Mouse (Mus musculus) cerebellum, adult 9-11 months (tissue): ENCODE results near the gene Abcb6.
A peak's percentile ranks its signal among the peaks of the same experiment; 100 is the strongest.

Experiments used
- DNase-seq: peaks from one replicate; pipeline ENCODE4 v3.0.0; 2022

Gene Abcb6

DNA sequence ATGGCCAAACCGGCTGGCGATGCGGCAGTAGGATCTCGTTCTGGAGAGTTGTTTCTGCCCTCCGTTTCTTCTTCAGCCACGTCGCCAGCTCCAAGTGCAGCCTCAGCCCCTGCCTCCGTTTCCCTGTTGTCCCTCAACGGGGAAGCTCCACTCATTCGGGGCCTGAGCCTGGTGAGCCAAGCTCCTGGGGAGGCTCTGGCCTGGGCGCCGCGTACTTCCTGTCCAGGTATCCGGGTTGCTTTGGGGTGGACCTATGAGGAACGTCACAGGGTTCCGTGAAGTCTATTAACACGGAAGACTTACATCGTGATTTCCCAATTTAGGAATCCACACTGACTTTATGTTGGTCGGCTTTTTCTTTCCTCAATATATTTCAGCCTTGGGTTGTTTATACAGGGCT is 12.3 kb upstream of the Abcb6 start:
- peak; percentile 59 for DNase-seq

DNA sequence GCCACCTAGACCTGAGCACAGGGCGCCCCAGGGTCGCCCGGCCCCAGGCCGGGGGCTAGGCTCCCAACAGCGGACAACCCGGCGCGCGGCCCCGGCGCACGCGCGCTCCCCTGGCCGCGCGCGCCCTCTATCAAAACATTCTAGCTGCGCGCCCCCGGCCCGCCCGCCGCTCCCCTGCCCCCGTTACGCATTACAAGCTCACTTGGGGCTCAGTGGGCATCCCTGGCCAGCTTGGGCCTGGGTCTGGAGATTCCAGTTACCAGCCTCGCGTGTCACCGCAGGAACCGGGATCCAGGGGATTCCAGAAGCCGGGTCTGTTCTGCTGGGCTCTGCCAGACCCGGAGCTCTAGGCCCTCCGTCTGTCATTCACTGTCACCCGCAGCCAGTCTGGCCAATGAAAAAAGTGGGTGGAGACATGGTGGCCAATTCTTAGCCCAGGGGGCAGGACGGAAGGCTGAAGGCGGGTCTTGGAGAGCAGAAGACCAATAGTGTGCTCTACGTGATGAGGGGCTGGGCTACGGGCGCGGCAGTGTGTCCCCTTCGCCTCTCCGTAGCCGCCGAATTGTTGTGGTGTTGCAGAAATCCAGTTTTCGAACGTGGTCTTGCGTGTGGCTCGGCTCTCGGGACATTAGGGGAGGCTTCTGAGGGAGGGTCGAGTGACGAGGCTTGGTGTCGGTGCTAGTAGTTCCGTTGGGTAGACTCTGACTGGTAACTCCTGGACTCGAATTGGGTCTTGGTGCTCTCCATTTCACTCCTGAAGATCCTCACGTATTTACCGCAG is 11.6 kb upstream of the Abcb6 start, which contains the start of the genes Ankzf1 and Atg9a:
Gene Ankzf1, plus strand, starts transcription at position 530 of the 781 bp plus-strand sequence.
Gene Atg9a, minus strand, starts transcription at position 575 of the 781 bp plus-strand sequence.
- peak; percentile 99 for DNase-seq

DNA sequence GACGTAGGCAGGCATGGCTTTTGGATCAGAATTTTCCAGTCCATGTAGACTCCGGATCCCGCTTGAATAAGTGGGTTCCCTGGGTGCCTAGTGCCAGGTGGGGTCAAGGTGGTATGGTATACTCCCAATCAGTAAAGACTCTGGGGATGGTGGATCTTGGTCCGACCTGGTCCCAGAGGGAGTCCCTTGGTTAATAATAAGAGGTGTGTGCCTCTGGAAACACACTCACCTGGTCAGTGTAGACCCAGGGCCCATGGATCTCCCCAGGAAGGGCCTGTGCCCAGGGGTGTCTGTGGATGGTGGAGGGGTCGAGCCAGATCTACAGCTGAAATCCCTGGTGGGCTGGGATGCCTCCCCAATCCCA is 11.0 kb upstream of the Abcb6 start:
- no peak for DNase-seq

DNA sequence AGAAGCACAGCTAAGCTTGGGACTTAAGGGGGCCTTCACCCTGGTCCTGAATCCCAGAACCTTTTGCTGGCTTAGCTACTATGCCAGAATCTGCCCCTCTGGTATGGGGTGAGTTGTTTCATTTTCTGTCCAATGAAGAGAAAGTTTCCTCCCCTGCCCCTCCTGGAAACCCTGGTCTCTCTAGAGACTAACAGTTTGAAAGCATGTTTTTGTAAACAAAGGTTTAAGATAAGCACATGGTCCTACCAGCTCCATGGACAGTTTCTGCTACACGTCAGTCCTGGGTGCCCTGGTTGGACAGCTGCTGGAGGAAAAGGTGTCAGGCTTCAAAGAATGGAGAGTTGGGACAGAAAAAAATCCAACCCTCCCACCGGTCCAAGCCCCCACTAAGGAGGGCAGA is 10.4 kb upstream of the Abcb6 start:
- no peak for DNase-seq

DNA sequence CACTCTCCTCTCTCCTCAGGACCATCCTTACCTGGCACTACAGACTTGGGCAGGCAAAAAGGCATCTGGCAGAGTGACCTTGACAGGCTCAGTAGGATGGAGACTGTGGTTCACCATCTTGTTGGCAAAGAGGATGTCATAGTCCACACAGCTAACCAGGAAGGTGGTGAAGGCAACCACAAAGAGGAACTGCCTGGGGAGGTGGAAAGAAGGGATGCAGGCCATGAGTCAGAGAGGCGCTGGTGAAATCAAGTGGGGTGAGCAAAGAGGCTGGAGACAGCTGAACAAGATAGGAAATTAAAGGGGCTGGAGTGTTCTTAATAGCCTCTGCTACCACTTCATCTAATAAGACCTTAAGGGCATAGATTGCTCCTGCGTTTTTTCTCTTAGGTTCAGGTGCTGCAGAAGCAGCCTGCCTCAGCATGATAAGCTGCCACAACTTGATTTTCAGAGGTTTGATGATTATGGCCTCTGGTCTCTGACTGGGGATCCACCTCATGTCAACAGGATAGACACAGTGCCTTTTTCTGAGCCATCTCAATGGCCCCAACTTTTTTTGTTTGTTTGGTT is 7.8 kb upstream of the Abcb6 start:
- DNase-seq, result no peak

DNA sequence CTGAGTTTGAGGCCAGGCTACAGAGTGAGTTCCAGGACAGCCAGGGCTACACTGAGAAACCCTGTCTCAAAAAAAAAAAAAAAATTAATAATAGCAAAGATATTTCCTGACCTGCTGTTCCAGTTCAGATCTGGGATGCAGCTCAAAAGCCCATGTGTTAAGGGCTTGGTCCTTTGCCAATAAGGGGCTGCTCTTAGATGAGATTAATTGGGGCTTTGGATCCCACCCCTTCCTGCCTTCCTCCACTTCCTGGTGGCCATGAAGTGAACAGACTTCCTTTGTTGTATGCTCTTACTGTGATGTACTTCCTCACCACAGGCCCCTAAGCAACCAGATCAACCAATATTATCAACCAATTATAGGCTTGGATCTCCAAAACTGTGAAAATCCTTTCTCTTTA is 6.9 kb upstream of the Abcb6 start:
- no peak for DNase-seq

DNA sequence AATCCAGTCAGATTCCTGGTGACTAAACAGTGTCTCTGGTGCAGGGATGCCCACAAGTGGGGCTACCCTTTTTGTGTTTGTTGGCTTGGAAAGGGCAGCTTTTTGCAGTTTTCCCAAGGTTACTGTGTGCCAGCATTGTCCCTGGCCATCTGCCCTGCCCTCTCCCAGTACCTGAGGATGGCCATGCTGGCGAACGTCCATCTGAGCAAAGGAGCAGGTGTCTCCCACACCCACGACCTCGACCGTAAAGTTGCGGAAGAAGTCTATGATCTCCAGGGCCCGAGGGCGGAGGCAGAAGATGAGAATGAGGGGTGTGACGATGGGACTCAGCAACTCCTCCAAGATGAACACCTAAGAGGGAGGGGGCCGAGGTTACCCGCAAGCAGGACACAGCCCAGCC is 5.3 kb upstream of the Abcb6 start:
- peak; percentile 57 for DNase-seq

DNA sequence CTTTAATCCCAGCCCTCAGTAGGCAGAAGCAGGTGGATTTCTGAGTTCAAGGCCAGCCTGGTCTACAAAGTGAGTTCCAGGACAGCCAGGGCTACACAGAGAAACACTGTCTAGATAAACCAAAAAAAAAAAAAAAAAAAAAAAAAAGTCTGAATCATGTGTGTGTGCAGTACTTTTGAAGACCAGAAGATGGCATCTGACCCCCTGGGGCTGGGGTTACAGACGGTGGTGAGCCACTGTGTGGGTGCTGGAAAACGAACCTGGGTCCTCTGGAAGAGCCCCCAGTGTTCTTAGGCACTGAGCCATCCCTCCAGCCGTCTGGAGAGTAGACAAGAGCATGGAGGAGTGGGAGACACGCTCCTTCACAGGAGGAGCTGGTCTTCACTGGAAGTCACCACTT is 2.0 kb upstream of the Abcb6 start:
- no peak for DNase-seq

DNA sequence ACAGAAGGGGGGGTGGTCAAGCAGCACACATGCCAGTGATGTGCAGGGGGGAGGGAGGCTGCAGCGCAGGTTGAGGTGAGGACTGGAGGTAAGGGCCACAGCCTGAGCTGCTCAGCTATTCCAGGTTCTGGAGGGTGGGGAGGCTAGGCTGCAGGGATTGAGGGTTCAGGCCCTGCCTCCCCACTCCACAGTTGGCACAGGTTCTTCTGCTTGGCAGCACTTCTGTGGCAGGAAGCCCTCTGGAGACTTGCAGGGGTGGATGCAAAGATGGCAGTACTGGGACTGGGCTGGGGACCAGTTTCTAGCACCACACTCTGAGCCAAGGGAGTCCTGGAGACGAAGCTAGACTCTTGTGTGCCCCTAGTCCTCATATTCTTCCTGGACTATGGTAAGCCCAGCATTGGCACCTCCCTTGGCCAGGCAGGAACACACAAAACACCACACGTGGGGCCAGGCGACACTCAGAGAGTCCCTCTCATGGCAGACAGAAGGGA is 1.2 kb upstream of the Abcb6 start:
- DNase-seq, result peak; percentile 47

DNA sequence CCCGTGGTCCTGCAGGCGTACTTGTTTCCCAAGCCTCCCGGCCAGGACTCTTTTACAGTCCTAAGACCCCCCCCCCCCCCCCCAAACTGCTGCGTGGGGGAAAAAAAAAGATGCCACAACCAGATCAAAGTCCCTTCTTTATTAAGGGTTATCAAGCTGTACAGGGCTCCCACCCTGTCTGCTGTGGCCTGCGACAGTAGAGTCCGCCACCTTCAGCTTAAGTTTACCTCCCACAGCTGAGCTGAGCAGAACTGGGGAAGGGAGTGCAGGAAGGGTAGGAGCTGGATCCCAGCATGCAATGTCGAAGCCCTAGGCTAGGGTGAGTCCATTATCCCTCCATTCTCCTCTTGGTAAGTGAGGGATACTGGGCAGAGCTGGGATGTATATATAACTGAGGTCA is 549 bp upstream of the Abcb6 start:
- no peak for DNase-seq

DNA sequence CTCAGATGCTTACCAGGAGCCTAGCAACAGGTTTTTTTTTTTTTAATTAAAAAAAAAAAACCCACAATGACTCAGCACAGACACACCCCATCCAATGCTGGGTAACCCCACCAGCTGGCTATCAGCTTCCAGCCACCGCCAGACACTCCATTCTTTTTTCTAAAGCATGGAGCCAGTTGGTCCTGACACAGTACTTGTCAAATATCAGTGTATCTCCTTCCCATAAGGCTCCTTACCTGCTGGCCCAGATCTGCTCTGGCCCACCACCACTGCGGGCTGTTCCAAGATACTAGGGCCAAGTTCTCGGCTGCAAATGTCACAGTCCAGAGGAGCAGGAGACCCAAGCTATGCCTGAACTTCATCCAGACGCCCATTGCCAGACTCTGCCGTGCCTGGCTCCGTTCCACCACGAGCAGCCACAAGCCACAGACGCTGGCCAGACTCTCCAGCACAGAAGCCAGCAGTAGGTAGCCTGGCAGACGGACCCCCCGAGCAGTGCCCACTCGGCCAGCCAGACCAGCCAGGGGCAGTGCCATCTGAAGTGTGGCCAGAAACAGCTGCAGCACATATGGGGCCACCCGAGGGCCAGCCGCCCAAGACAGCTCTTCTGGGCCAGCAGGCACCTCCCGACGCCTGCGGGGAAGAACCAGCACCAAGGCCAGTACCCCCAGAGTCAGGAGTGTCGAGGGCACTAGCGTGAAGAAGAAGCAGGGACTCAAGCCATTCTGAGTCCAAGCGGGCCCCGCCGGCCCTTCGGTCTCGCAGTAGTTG is 673 bp downstream of the Abcb6 start:
- DNase-seq, result peak; percentile 75

DNA sequence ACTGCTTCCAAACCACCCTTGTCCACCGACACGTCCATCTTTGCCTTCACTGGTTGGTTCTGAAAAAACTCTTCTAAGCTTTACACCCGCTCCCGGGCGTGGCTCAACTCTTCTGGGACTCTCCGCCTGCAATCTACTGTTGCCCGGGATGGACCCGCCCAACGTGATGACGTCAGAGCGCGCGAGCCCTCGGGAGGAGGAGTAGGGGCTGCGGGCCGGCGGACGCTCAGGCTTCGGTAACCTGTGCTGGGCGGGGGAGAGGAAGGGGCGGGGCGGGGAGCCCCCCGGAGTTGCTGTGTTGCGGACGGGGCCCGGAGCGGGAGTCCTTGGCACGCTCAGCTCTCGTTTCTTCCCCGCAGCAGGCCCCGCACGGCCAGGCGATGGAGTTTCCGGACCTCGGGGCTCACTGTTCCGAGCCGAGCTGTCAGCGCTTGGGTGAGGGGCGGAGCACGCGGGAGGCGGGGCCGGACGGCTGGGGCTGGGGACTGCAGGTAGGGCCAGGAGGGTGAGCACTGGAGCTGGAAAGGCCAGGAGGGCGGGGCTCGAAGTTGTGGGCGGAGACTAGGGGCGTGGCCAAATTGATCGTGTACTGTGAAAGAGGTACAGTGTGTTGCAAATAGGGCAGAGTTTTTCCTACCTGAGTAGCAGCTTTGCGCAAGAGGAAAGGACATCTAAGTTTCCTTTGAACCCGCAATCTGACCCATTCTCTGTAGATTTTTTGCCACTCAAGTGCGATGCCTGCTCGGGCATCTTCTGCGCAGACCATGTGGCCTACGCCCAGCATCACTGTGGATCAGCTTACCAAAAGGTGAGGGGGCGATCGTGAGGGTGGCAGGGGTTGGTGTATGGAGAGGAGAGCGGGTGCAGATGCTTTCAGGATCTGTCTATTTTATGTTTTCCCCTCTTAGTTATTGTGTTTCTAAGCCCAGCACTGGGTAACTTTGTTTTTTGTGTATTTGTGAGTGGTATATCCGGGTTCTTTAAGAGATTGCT is 11.4 kb downstream of the Abcb6 start, which contains the start of gene Zfand2b:
Gene Zfand2b, plus strand, starts transcription at position 175 of the 993 bp plus-strand sequence.
- DNase-seq, result peak; percentile 97

DNA sequence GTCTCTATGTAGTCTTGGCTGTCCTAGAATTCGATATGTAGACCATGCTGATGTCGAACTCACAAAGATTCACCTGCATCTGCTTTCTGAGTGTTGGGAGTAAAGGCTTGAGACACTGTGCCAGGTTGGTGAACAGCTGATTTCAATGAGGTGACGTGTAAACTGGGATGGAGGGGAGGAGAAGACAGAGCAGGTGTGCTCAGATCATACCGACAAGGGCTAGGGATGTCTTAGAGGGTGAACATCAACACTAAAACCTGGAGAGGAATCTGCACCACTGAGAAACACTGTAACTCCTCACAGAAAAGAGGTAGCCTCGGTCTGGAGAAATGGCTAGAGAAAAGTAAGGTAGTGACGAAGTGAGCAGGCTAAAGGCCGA is 12.1 kb downstream of the Abcb6 start:
- no peak for DNase-seq

DNA sequence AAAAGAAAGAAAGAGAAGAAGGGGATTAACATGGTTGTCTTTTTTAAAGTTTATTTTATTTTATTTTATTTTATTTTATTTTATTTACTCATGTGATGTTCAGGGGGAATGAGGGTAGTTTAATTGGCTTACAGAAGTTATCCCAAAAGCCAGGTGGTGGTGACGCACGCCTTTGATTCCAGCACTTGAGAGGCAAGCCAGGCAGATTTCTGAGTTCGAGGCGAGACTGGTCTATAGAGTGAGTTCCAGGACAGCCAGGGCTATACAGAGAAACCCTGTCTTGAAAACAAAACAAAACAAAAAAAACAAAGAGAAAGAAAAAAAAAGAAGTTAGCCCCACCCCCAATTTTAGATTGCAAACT is 20.0 kb downstream of the Abcb6 start:
- no peak for DNase-seq

DNA sequence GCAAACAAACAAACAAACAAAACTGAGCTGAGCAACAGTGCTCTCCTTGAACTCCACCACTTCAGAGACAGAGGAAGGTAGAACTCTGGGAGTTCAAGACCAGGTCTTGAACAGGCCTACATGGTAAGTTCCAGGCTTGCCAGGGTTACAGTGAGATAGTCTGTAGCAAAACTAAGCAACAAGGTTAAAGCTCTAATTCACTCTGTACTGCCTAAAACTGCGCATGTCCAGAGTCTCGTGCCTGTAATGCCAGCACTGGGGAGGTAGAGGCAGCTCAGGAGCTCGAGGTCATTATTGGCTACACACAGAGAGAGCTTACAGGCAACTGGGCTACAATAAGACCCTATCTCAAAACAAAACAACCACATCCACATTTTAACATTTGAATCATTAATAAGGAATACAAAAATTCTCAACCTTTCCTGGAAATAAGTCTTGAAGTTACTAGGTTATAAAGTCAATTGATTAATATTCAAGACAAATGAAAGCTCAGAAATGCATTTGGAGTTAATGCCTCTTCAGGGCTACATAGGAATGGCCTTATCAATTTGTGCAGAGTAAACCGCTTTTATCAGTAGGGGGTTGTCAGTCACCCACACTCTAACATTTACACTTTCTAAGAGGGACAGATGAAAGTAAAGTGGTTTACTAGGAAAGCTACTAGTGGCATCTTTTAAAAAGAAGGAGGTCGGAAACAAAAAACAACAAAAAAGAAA is 20.5 kb downstream of the Abcb6 start:
- DNase-seq, result no peak

DNA sequence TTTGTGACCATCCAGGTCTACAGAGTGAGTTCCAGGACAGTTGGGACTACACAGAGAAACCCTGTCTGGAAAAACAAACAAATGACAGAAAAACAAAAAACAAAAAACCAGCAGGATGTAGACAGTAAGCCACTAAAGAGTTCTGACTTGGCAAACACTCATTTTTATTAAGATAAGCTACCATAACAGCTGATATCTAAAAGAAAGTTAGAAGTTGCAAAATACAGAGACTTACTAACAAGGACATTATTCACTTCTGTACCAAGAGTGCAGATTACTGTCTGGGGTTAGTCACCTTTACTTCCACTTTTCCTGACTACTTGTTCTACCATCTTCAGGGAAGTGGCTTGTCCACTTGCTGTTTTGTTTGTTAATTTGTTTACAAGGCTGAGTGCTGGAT is 21.2 kb downstream of the Abcb6 start:
- DNase-seq, result no peak

DNA sequence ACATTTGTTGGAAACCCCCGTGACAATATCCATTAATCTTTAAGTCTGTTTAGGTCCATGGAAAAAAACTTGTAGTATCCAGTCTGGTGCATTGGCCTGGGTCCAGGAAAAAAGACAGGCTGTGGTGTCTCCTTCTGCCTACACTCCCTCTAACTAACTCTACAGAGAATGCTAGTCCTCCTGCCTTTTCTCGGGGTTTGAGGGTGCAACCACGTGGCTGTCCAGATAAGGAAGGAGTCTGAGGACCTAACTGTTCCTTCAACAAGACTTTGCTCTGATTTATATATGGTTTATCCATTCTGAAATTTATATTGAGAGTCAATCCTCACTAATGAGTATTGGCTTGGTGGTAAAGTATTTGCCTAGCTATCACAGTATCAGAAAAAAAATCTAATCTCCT is 24.4 kb downstream of the Abcb6 start:
- no peak for DNase-seq

DNA sequence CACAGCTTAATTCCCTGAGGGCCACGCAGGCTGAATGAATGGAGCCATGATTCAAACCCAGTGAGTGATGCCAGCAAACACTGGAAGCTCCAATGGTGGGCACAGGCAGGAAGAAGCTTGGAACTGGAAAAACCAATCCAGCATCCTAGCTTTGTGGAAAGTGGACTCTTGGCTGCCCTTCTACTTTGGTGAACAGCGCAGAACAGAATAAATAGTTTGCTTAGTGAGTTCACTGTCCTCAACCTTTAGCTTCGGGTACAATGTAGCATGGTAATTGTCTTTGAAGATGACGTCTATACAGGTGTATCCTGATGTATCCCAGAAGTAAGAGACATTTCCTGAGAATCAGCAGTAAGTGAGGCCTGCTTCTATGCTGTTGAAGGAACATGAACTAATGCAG is 31.5 kb downstream of the Abcb6 start:
- no peak for DNase-seq

DNA sequence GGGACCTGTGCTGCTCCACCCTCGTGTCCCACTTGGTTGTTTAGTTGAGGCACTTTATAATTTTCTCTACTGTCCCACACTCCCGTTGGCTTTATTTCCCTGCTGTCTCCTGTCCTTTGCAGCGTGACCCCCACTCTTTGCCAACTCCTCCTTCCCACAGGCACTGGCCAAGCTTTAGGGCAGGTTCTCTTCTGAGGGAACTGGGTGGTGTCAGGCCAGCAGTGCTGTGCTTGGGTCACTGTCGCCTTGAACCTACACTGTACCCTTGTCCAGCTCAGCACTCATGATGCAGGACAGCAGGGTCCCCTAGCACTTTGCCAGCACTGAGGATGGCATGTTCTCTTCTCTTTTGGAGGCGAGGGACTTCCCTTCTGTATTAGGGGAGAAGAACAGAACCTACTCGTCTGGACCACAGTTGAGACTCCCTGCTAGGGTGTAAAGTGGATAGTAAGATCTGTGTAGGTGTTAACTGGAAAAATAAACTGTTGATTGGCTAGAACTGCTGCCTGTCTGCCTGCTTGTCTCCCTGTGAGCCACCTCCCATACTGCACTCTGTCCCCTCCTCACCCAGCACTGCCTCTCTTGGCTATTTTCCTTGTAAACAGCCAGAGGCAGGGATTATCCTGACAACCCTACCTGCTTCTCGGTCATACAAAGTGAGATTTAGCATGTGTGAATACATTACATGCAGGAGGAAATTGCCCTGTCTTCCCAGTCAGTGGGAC is 32.6 kb downstream of the Abcb6 start:
- DNase-seq, result no peak

DNA sequence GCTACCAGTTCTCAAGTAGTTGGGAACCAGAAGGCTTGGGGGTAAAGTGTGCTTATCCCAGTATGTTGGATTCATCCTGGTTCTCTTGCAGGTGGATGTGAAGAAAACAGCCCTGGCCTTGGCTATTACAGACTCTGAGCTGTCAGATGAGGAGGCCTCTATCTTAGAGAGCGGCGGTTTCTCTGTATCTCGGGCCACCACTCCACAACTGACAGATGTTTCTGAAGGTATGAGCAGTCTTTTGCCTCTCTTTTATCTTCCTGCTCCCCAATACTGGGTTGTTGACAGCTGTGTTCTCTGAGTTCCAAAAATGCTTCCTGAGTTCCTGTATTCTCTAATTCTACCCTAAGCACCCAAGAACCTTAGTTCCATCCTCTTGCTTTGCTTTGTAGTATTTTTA is 34.6 kb downstream of the Abcb6 start:
- no peak for DNase-seq
